Mouse (Mus musculus) brain, adult 2 months (tissue): ENCODE results near the gene Ccdc180.

ENCODE experiments used
- DNase-seq: peaks from one replicate; pipeline ENCODE4 v3.0.0; 2011; ENCODE audit warnings: low read depth, low spot score

Gene Ccdc180

GRCm38 (mm10) chr4:45911256-45911655 is 21.2 kb downstream of the Ccdc180 start:
- no peak for DNase-seq

GRCm38 (mm10) chr4:45911876-45912275 is 21.8 kb downstream of the Ccdc180 start:
- DNase-seq = no peak

GRCm38 (mm10) chr4:45917091-45917490 is 27.0 kb downstream of the Ccdc180 start:
- DNase-seq = no peak

- DNase-seq = no peak
These were observed 31.7 kb downstream of the Ccdc180 start for GRCm38 (mm10) chr4:45921663-45922435.

- DNase-seq = no peak
These were observed 33.9 kb downstream of the Ccdc180 start for GRCm38 (mm10) chr4:45924011-45924410.

- DNase-seq = no peak
These were observed 38.5 kb downstream of the Ccdc180 start for GRCm38 (mm10) chr4:45928561-45928960.

GRCm38 (mm10) chr4:45941628-45942044 is 51.5 kb downstream of the Ccdc180 start:
- DNase-seq = peak; percentile 32

- DNase-seq = peak; percentile 16
These were observed 57.6 kb downstream of the Ccdc180 start for GRCm38 (mm10) chr4:45947729-45948128.

GRCm38 (mm10) chr4:45949109-45949848 is 59.2 kb downstream of the Ccdc180 start:
- peak; percentile 12 for DNase-seq

- DNase-seq = no peak
These were observed 61.7 kb downstream of the Ccdc180 start for GRCm38 (mm10) chr4:45951830-45952229.

GRCm38 (mm10) chr4:45953025-45953919 is 63.2 kb downstream of the Ccdc180 start:
- no peak for DNase-seq

GRCm38 (mm10) chr4:45955235-45955634 is 65.1 kb downstream of the Ccdc180 start:
- DNase-seq = no peak

GRCm38 (mm10) chr4:45956131-45956530 is 66.0 kb downstream of the Ccdc180 start:
- DNase-seq = no peak

- no peak for DNase-seq
These were observed 66.6 kb downstream of the Ccdc180 start for GRCm38 (mm10) chr4:45956706-45957105.

GRCm38 (mm10) chr4:45964771-45965439 is 74.8 kb downstream of the Ccdc180 start, which contains the start of gene Tdrd7:
Gene Tdrd7 (plus strand): TSS chr4:45965334.
- no peak for DNase-seq

GRCm38 (mm10) chr4:45965737-45966447 is 75.8 kb downstream of the Ccdc180 start:
- DNase-seq = no peak

- no peak for DNase-seq
These were observed 76.6 kb downstream of the Ccdc180 start for GRCm38 (mm10) chr4:45966716-45967115.

- DNase-seq = peak; percentile 37
These were observed 77.6 kb downstream of the Ccdc180 start for GRCm38 (mm10) chr4:45967479-45968341.

- DNase-seq = no peak
These were observed 78.9 kb downstream of the Ccdc180 start for GRCm38 (mm10) chr4:45969051-45969450.
